Mouse (Mus musculus) activated CD4-positive, CD25-positive, alpha-beta regulatory T cell, adult 4 months (primary cell): Measurements from ENCODE around the gene Gapdhs. TPM values are rescaled to one million over a fixed set of nuclear protein-coding genes. Genes with fewer than 3 reads are reported as not detected.

Experiments
- polyA plus RNA-seq, 2 experiments: library from polyadenylated mRNA; unstranded; fragments of 100-300 nt; shearing (Covaris generic); gene quantifications; one replicate each; pipeline ENCODE4 v1.2.1; 2017

The Gapdhs gene
- polyA plus RNA-seq, 2 experiments from 2014 or later = not detected

Other genes with a start within 250 kb of the Gapdhs start
- gene Arhgap33, start 208.6 kb downstream of the Gapdhs start, polyA plus RNA-seq = 1 to 10 TPM; 1.0 to 1.1 TPM
- 1 to 10 TPM; 1.8 to 2.5 TPM for gene Hspb6, start 191.5 kb downstream of the Gapdhs start, polyA plus RNA-seq
- gene Proser3, start 191.4 kb downstream of the Gapdhs start, polyA plus RNA-seq = 1 to 10 TPM; 2.5 to 4.8 TPM
- 100 to 1,000 TPM in 1 of 2 experiments, 10 to 100 TPM in 1; 93.6 to 106 TPM for gene Lin37, start 183.8 kb downstream of the Gapdhs start, polyA plus RNA-seq
- gene U2af1l4, start 180.4 kb downstream of the Gapdhs start, polyA plus RNA-seq = 10 to 100 TPM; 55.1 to 58.9 TPM
- 10 to 100 TPM; 57.9 to 60.0 TPM for gene Gm49396, start 180.3 kb downstream of the Gapdhs start, polyA plus RNA-seq
- 100 to 1,000 TPM; 279 to 335 TPM for gene Psenen, start 180.1 kb downstream of the Gapdhs start, polyA plus RNA-seq
- gene Igflr1, start 178.3 kb downstream of the Gapdhs start, polyA plus RNA-seq = 100 to 1,000 TPM; 162 to 234 TPM
- gene Kmt2b, start 155.0 kb downstream of the Gapdhs start, polyA plus RNA-seq = 10 to 100 TPM; 14.9 to 16.9 TPM
- gene Zbtb32, start 144.8 kb downstream of the Gapdhs start, polyA plus RNA-seq = 10 to 100 TPM; 15.8 to 19.7 TPM
- 1 to 10 TPM; 2.2 to 3.3 TPM for gene Upk1a, start 130.8 kb downstream of the Gapdhs start, polyA plus RNA-seq
- 100 to 1,000 TPM; 421 to 746 TPM for gene Cox6b1, start 117.5 kb downstream of the Gapdhs start, polyA plus RNA-seq
- gene Etv2, start 107.8 kb downstream of the Gapdhs start, polyA plus RNA-seq = not detected
- 10 to 100 TPM; 25.6 to 37.9 TPM for gene Rbm42, start 93.4 kb downstream of the Gapdhs start, polyA plus RNA-seq
- gene Haus5, start 78.7 kb downstream of the Gapdhs start, polyA plus RNA-seq = 10 to 100 TPM; 20.0 to 20.4 TPM
- gene Pmis2, start 72.1 kb downstream of the Gapdhs start, polyA plus RNA-seq = not detected
- not detected for gene 2200002J24Rik, start 44.8 kb downstream of the Gapdhs start, polyA plus RNA-seq
- gene Atp4a, start 31.5 kb downstream of the Gapdhs start, polyA plus RNA-seq = not detected
- gene Tmem147, start 14.1 kb downstream of the Gapdhs start, polyA plus RNA-seq = 10 to 100 TPM; 46.6 to 48.1 TPM
- under 1 TPM in 1 of 2 experiments, not detected in 1; 0.69 TPM for gene Sbsn, start 7.8 kb upstream of the Gapdhs start, polyA plus RNA-seq
- under 1 TPM in 1 of 2 experiments, not detected in 1; 0.17 TPM for gene Dmkn, start 20.1 kb upstream of the Gapdhs start, polyA plus RNA-seq
- not detected for gene Krtdap, start 44.2 kb upstream of the Gapdhs start, polyA plus RNA-seq
- under 1 TPM; 0.22 to 0.68 TPM for gene Ffar2, start 80.1 kb upstream of the Gapdhs start, polyA plus RNA-seq
- not detected for gene Ffar3, start 112.5 kb upstream of the Gapdhs start, polyA plus RNA-seq
- gene Ffar1, start 117.9 kb upstream of the Gapdhs start, polyA plus RNA-seq = under 1 TPM; 0.19 to 0.28 TPM
- 1 to 10 TPM; 4.5 to 9.3 TPM for gene Cd22, start 136.7 kb upstream of the Gapdhs start, polyA plus RNA-seq
- not detected for gene Mag, start 171.2 kb upstream of the Gapdhs start, polyA plus RNA-seq
- gene Hamp2, start 181.0 kb upstream of the Gapdhs start, polyA plus RNA-seq = not detected
- not detected for gene Hamp, start 200.4 kb upstream of the Gapdhs start, polyA plus RNA-seq
- 10 to 100 TPM; 11.9 to 14.2 TPM for gene Usf2, start 213.1 kb upstream of the Gapdhs start, polyA plus RNA-seq
- 1 to 10 TPM; 1.6 to 2.6 TPM for gene Lsr, start 229.8 kb upstream of the Gapdhs start, polyA plus RNA-seq
- under 1 TPM; 0.55 to 0.86 TPM for gene Fam187b, start 230.1 kb upstream of the Gapdhs start, polyA plus RNA-seq